Mouse (Mus musculus): ENCODE results near the gene Esp31.

Esp31 gene

GRCm38 (mm10) chr17:38639147-38639546 is at the start of gene Esp31:
Esp31 (plus strand) TSS chr17:38639447.
- DNase-seq (ENCODE audit: low read depth, low spot score), result no peak
